Mouse (Mus musculus): ENCODE results near the gene Nr1d1. TPM values are rescaled to one million over a fixed set of nuclear protein-coding genes. Genes with fewer than 3 reads are reported as not detected.

Gene Nr1d1
- total and polyA plus RNA-seq, 3 experiments = 0.17 to 1.4 (median 0.25) TPM

DNA sequence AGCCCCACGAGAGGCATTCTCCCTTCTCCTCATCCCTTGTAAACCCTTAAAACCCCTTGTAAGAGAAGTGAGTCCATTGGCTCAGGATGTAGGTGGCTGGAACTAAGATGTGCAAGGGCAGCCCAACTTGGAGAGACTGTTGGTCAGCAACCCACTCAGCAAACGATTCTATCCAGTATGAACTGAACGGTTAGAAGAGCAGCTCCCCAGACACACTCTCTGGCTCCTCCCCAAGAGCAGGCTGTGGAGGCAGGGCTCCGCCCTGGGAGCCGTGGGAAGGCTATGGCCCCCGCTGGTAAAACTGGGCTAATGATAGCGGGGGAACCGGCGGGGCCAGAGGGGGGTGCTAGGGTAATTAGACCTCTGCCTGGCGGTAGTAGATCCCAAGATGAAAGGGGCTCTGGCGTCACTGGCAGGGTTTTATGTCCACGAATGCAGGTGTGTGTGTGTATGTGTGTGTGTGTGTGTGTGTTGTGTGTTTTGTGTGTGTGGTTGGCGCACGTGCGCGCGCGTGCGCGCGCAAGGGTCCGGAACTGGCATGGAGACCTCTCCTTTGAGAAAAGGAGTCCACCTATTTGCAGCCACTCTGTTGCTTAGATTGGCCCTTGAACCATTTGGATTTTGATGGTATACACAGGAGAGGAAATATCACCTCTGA lies 34.6 kb downstream of the Nr1d1 start, which contains the start of gene Thra:
Gene Thra (plus strand): TSS at position 246 of the 658 bp plus-strand sequence.
- H3K27me3 ChIP-seq (replicated peaks) = peaks cover 70% of the 10 kb centered on the region
- H3K79me2 ChIP-seq (replicated peaks; ENCODE audit: control insufficient read depth, extremely low read depth, insufficient read depth, poor library complexity, severe bottlenecking) = no peaks in the 10 kb centered on the region
- H3K4me2 ChIP-seq (ENCODE audit: insufficient read depth, low read depth, poor library complexity, severe bottlenecking) = peak within 1 kb of the TSS; percentile 99
- H3K9me3 ChIP-seq (replicated peaks; ENCODE audit: low read length) = no peaks in the 10 kb centered on the region
- H3K4me1 ChIP-seq (ENCODE audit: control insufficient read depth in 1 of 2, insufficient read depth in 2 of 2) = peaks cover 6 to 8% of the 10 kb centered on the region in 2 experiments
- peak within 1 kb of the TSS; percentile 27 to 81 (median 62) for H3K4me3 ChIP-seq (replicated peaks in 1 of 3; ENCODE audit: low read depth in 2 of 3, low read length in 2 of 3, poor library complexity in 1 of 3)
- in situ Hi-C loops (cut with MboI; ENCODE audit: low pct_ligation_motif_present, low pct_unique_long_range_greater_than_20kb, low sequenced_read_pairs) (no loop called here), dilution Hi-C loops (cut with MboI; ENCODE audit: extremely low pct_ligation_motif_present, extremely low pct_unique_long_range_greater_than_20kb, low sequenced_read_pairs) (no loop called here)
- no peak for DNase-seq (ENCODE audit: extremely low read depth)
- H3K9ac ChIP-seq (ENCODE audit: insufficient read depth, low read depth) = peak within 1 kb of the TSS; percentile 88
- TF ChIP-seq TCF12 (IDR thresholded peaks at IDR 0.05; ENCODE audit: low read depth, low read length) (0 out of 2 replicates have a peak, but pooled peaks have one; percentile 11), HCFC1 (IDR thresholded peaks at IDR 0.05; ENCODE audit: low read depth, low read length) (no peak), RCOR1 (conservative IDR thresholded peaks at IDR 0.05; ENCODE audit: low read depth, low read length) (0 out of 2 replicates have a peak, but pooled peaks have one; percentile 32), NRF1 (IDR thresholded peaks at IDR 0.05; ENCODE audit: low read depth, low read length) (peak; percentile 67), BHLHE40 (IDR thresholded peaks at IDR 0.05; ENCODE audit: low read depth, low read length) (peak; percentile 93), USF2 (conservative IDR thresholded peaks at IDR 0.05; ENCODE audit: low read depth, low read length) (no peak), UBTF (IDR thresholded peaks at IDR 0.05; ENCODE audit: low read depth, low read length) (0 out of 2 replicates have a peak, but pooled peaks have one; percentile 15)
- no peaks in the 10 kb centered on the region for H3K36me3 ChIP-seq (replicated peaks in 1 of 2; ENCODE audit: control insufficient read depth in 1 of 2, insufficient read depth in 1 of 2, low read length in 1 of 2)
- H3K27ac ChIP-seq (ENCODE audit: insufficient read depth, low read depth) = no peak within 1 kb of the TSS

DNA sequence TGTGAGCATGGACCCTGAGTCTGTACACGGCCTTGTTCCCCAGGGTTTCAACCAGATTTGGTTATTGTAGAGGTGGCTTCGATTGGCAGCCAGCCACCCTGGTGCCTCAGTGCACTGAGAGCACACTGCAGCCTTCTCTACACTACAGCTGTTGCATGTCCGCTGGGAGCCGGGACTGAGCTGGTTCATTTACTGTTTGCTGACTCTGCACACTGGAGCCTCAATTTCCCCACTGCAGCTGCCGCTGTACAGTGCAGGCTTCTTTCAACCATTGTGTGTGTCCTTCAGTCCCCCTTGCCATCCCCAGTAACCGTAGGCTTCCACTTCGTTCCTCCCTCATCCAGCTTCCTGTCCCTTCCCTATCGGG lies 35.1 kb downstream of the Nr1d1 start:
- peaks cover 70% of the 10 kb centered on the region for H3K27me3 ChIP-seq (replicated peaks)
- no peak overlapping the region for H3K27ac ChIP-seq (ENCODE audit: insufficient read depth, low read depth)
- H3K9ac ChIP-seq (ENCODE audit: insufficient read depth, low read depth) = no peak overlapping the region
- no peak overlapping the region for H3K4me3 ChIP-seq (replicated peaks in 1 of 3; ENCODE audit: low read depth in 2 of 3, low read length in 2 of 3, poor library complexity in 1 of 3)
- H3K79me2 ChIP-seq (replicated peaks; ENCODE audit: control insufficient read depth, extremely low read depth, insufficient read depth, poor library complexity, severe bottlenecking) = no peaks in the 10 kb centered on the region
- no peak for TF ChIP-seq GABPA (IDR thresholded peaks at IDR 0.05; ENCODE audit: insufficient replicate concordance, low read depth, low read length)
- no peak for TF ChIP-seq NRF1 (IDR thresholded peaks at IDR 0.05; ENCODE audit: low read depth, low read length)
- peak; percentile 30; the same call in 1 of the 2 replicates for TF ChIP-seq MAFK (IDR thresholded peaks at IDR 0.05; ENCODE audit: insufficient replicate concordance, low read length)
- in situ Hi-C loops (cut with MboI; ENCODE audit: low pct_ligation_motif_present, low pct_unique_long_range_greater_than_20kb, low sequenced_read_pairs) = no loop called here
- H3K4me2 ChIP-seq (ENCODE audit: insufficient read depth, low read depth, poor library complexity, severe bottlenecking) = no peak overlapping the region
- DNase-seq (ENCODE audit: extremely low read depth) = no peak
- dilution Hi-C loops (cut with MboI; ENCODE audit: extremely low pct_ligation_motif_present, extremely low pct_unique_long_range_greater_than_20kb, low sequenced_read_pairs) = no loop called here
- peaks cover under 1% of the 10 kb centered on the region for H3K9me3 ChIP-seq (replicated peaks; ENCODE audit: low read length)
- no peaks in the 10 kb centered on the region for H3K36me3 ChIP-seq (replicated peaks in 1 of 2; ENCODE audit: control insufficient read depth in 1 of 2, insufficient read depth in 1 of 2, low read length in 1 of 2)
- H3K4me1 ChIP-seq (ENCODE audit: control insufficient read depth in 1 of 2, insufficient read depth in 2 of 2) = peaks cover 6 to 7% of the 10 kb centered on the region in 2 experiments

DNA sequence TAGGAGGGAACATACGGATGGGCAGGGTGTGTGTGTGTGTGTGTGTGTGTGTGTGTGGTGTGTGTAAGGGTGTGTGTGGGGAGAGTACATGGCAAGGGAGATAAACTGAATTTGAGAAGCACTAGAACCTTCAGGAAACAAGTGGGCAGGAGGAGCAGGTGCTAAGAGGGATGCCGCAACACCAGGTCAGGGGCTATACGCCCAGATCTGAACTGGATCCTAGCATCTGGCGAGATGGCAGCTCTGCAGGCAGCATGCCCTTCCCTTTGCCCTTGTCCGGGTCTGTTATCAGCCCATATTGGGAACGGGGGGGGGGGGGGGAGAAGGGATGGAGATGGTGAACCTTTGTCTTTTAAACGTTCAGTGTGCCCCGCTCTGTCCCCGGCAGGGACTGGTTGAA lies 36.2 kb downstream of the Nr1d1 start:
- TF ChIP-seq RCOR1 (conservative IDR thresholded peaks at IDR 0.05; ENCODE audit: low read depth, low read length) (no peak), USF1 (IDR thresholded peaks at IDR 0.05; ENCODE audit: low read depth, low read length) (no peak), MAFK (IDR thresholded peaks at IDR 0.05; ENCODE audit: insufficient replicate concordance, low read length) (no peak), GABPA (IDR thresholded peaks at IDR 0.05; ENCODE audit: insufficient replicate concordance, low read depth, low read length) (no peak), CHD2 (IDR thresholded peaks at IDR 0.05; ENCODE audit: low read length) (no peak), MXI1 (IDR thresholded peaks at IDR 0.05; ENCODE audit: low read depth, low read length) (no peak), ZNF384 (IDR thresholded peaks at IDR 0.05; ENCODE audit: low read depth, low read length) (no peak), MAX (IDR thresholded peaks at IDR 0.05; ENCODE audit: low read length) (no peak), E2F4 (IDR thresholded peaks at IDR 0.05; ENCODE audit: insufficient replicate concordance, low read depth, low read length) (no peak), MYC (IDR thresholded peaks at IDR 0.05; ENCODE audit: low read depth, low read length) (no peak)
- Histone ChIP-seq H3K79me2 (replicated peaks; ENCODE audit: control insufficient read depth, extremely low read depth, insufficient read depth, poor library complexity, severe bottlenecking) (no peaks in the 10 kb centered on the region), H3K4me2 (ENCODE audit: insufficient read depth, low read depth, poor library complexity, severe bottlenecking) (no peak overlapping the region), H3K27ac (ENCODE audit: insufficient read depth, low read depth) (no peak overlapping the region), H3K4me1 (ENCODE audit: control insufficient read depth in 1 of 2, insufficient read depth in 2 of 2) (peaks cover 6 to 7% of the 10 kb centered on the region in 2 experiments), H3K9me3 (replicated peaks; ENCODE audit: low read length) (peaks cover 11% of the 10 kb centered on the region), H3K9ac (ENCODE audit: insufficient read depth, low read depth) (no peak overlapping the region), H3K4me3 (replicated peaks in 1 of 3; ENCODE audit: low read depth in 2 of 3, low read length in 2 of 3, poor library complexity in 1 of 3) (no peak overlapping the region), H3K36me3 (replicated peaks in 1 of 2; ENCODE audit: control insufficient read depth in 1 of 2, insufficient read depth in 1 of 2, low read length in 1 of 2) (no peaks in the 10 kb centered on the region), H3K27me3 (replicated peaks) (peaks cover 69% of the 10 kb centered on the region)
- dilution Hi-C loops (cut with MboI; ENCODE audit: extremely low pct_ligation_motif_present, extremely low pct_unique_long_range_greater_than_20kb, low sequenced_read_pairs) = no loop called here
- in situ Hi-C loops (cut with MboI; ENCODE audit: low pct_ligation_motif_present, low pct_unique_long_range_greater_than_20kb, low sequenced_read_pairs) = no loop called here
- DNase-seq (ENCODE audit: extremely low read depth) = no peak
